Mouse (Mus musculus) CH12.LX (cell line): ENCODE measurements at regions not wholly inside any gene's neighbourhood (a gene's known extent, or its start where the extent isn't known, plus 50 kb on each side); places are given as distances from the start of the nearest gene placed in this dataset.

Experiments used
- CTCF ChIP-seq, 2 experiments: IDR thresholded peaks in 1 of 2; conservative IDR thresholded peaks in 1 of 2; 2 replicates each; pipeline ENCODE4 v1.5.1; 2011 to 2012; ENCODE audit warnings: low read depth in 2 of 2, low read length in 2 of 2, improper control_type of control experiment in 1 of 2, inconsistent platforms in 1 of 2, mild to moderate bottlenecking in 1 of 2, moderate library complexity in 1 of 2
- ETS1 ChIP-seq: conservative IDR thresholded peaks from 2 replicates; pipeline ENCODE4 v1.6.1; 2012; ENCODE audit warnings: low read depth, mild to moderate bottlenecking, inconsistent platforms, low read length, improper control_type of control experiment, moderate library complexity
- TBP ChIP-seq: conservative IDR thresholded peaks from 2 replicates; pipeline ENCODE4 v1.6.1; 2011; ENCODE audit warnings: low read depth, low read length, improper control_type of control experiment

DNA sequence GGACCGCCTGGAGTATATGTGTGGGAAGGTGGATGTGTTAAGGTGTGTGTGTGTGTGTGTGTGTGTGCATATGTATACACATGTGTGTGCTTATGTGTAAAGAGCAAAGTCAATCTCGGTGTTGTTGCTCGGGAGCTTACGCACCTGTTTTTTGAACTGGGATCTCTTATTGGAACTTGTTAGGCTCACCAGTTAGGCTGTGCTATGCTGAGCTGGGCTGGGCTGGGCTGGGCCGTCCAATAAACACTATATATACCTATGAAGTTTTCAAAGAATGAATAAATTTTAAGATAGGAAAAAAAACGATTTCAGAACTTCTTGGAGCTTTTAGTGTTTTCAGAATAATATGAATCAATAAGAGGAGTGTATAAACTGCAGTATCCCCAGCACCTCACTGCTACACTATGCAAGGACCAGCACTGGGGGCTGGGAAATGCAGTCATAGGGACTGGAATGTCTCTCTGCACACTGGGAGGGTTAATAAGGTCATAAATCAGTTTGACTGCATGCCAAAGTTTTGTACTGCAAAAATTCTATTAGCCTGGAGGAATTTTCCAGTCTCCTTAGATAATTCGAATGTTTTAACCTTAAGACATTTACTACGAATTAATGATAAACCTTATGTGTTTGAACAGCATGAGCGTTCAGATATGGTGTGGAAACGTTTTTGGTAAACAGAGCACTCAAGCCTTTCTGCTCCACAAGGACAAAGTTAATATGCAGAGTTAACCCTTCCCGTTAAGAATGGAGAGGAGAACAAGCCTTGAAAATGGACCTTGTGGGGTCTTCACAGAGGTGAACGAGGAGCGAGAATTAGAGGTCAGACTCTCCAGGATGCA is 250.9 kb upstream of the Prkd1 start:
- TF ChIP-seq CTCF (conservative IDR thresholded peaks at IDR 0.05 in 1 of 2, IDR thresholded peaks at IDR 0.05 in 1 of 2; ENCODE audit: low read depth in 2 of 2, low read length in 2 of 2) (no peak), TBP (no peak), ETS1 (no peak)
